Mouse (Mus musculus) cerebellum, adult 2 months (tissue): ENCODE measurements around the gene Tent2. TPM values are rescaled to one million over a fixed set of nuclear protein-coding genes. Genes with fewer than 3 reads are reported as not detected.
A peak's percentile ranks its signal among the peaks of the same experiment; 100 is the strongest.
"Not testable (repeated sequence)": the region's sequence is repeated elsewhere in the genome, so short reads cannot be mapped to it uniquely, and the experiment has no call there.

Experiments used
- DNase-seq, 2 experiments: peaks; one replicate each; pipeline ENCODE4 v3.0.0; 2021
- H3K27ac ChIP-seq: fragments of 200-500 bp; 2 replicates; pipeline ENCODE4 v1.5.1; 2012; ENCODE audit warnings: low read length, control low read depth, inconsistent platforms; ENCODE audit not compliant: insufficient read depth
- H3K27me3 ChIP-seq: fragments of 200-500 bp; 2 replicates; pipeline ENCODE4 v1.6.1; 2012; ENCODE audit warnings: inconsistent platforms, mild to moderate bottlenecking, low read length, moderate library complexity; ENCODE audit not compliant: control insufficient read depth, insufficient read depth
- H3K4me1 ChIP-seq: fragments of 200-500 bp; 2 replicates; pipeline ENCODE4 v1.6.1; 2011; ENCODE audit warnings: low read length; ENCODE audit not compliant: control insufficient read depth, insufficient read depth
- H3K4me3 ChIP-seq: fragments of 200-500 bp; replicated peaks from 2 replicates; pipeline ENCODE3; 2011; ENCODE audit warnings: mild to moderate bottlenecking, low read depth, low read length, control low read depth; ENCODE audit not compliant: insufficient read depth
- CTCF ChIP-seq: fragments of 200-500 bp; IDR thresholded peaks from 2 replicates; pipeline ENCODE4 v1.5.1; 2011; ENCODE audit warnings: low read depth, mild to moderate bottlenecking, control low read depth, low read length, moderate library complexity, borderline replicate concordance; ENCODE audit not compliant: insufficient read depth
- POLR2A ChIP-seq: fragments of 200-500 bp; IDR thresholded peaks from 2 replicates; pipeline ENCODE4 v1.6.1; 2011; ENCODE audit warnings: low read length, control low read depth, borderline replicate concordance; ENCODE audit not compliant: insufficient read depth
- WGBS: fragments of 180-500 bp; shearing (Covaris S2); methylation state at CpG from one replicate; pipeline ENCODE4 v1.1.7; 2018; 5-methylcytosine and 5-hydroxymethylcytosine counted together
- polyA plus RNA-seq: library from polyadenylated mRNA; depleted of rRNA; stranded (reverse); fragments of >200 nt; gene quantifications from 2 replicates; pipeline ENCODE4 v1.2.3, GENCODE M21; 2012

Gene Tent2
- polyA plus RNA-seq, 1 experiment = 34.1 TPM

GRCm38 (mm10) chr13:93231016-93231415, 38.8 kb upstream of the Tent2 start:
- 76% methylated on average over 4 of the region's 4 CpGs for WGBS
- DNase-seq = no peak
- Histone ChIP-seq H3K4me3 (no peak overlapping the region), H3K27me3 (no peaks in the 10 kb centered on the region), H3K27ac (no peak overlapping the region), H3K4me1 (no peaks in the 10 kb centered on the region)
- TF ChIP-seq POLR2A (no peak), CTCF (no peak)

DNA sequence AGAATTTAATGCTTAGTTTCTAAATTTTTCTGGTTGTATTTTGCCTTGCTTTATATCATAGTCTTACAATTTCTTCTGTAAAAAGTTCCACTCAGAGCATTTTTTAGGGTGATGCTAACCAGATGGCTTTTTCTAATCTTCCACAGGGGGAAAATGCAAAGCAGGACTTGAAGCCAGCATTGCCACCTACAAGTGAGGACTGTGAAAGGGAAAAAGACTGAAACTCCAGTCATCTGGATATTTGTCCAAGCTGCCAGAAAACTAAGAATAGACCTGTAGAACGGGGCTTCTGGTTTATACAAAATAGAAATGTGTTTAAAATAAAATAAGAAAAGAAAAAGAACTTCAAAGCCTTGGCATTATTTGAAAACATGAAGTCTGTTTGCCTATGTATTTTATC, 19.6 kb upstream of the Tent2 start:
- Histone ChIP-seq H3K27ac (no peak overlapping the region), H3K4me1 (no peaks in the 10 kb centered on the region), H3K27me3 (no peaks in the 10 kb centered on the region), H3K4me3 (no peak overlapping the region)
- TF ChIP-seq POLR2A (no peak), CTCF (no peak)
- DNase-seq = no peak
- WGBS = 58% methylated on average over 1 of the region's 1 CpGs

- H3K4me1 ChIP-seq = peaks cover 5% of the 10 kb centered on the region; the same call in 1 of the 2 replicates
- H3K4me3 ChIP-seq = peak overlapping the region; percentile 81
- no peak for TF ChIP-seq POLR2A
- TF ChIP-seq CTCF = no peak
- H3K27ac ChIP-seq = peak overlapping the region; percentile 72
- no peak for DNase-seq
- H3K27me3 ChIP-seq = no peaks in the 10 kb centered on the region
- 66% methylated on average over 5 of the region's 5 CpGs for WGBS
Observed at GRCm38 (mm10) chr13:93192646-93193026, 451 bp upstream of the Tent2 start.

DNA sequence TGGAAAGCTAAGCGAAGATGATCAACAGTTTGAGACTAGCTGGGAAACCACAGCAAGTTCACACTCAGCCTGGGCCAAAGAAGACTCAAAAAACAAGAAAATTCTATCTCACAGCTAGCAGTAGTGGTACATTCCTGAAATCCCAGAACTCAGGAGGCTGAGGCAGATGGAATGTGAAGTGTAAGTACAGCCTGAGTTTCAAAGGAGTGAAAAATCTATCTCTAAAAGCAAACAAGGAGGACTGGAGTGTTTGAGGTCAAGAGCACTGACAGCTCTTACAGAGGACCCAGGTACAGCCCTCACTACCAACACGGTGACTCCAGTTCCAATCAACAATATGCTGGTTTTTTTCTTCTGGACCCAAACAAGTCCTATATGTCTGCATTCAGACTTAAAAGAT, 2.8 kb downstream of the Tent2 start:
- Histone ChIP-seq H3K27me3 (no peaks in the 10 kb centered on the region), H3K4me3 (no peak overlapping the region), H3K4me1 (peaks cover 5% of the 10 kb centered on the region; the same call in 1 of the 2 replicates), H3K27ac (no peak overlapping the region)
- 85% methylated on average over 2 of the region's 2 CpGs for WGBS
- TF ChIP-seq CTCF (no peak), POLR2A (no peak)
- DNase-seq = no peak

DNA sequence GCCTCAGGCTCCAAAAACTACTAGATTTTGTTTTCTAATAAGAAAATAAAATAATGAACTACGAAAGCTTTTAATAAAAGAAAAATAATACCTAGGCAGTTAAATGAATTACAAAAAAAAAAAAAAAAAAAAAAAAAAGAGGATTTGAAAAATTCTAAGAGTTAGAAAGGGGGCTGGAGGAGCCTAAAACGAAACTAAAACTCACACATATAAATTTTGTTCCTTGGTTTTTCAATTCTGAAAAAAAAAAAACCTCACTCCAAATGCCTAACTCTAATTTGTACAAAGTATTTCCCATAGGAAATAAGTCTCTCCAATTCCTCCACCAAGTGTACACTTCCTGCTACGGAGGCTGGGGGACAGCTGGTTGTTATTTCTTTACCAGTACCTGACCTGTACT, 3.4 kb downstream of the Tent2 start:
- Histone ChIP-seq H3K4me3 (no peak overlapping the region), H3K4me1 (peaks cover 5% of the 10 kb centered on the region; the same call in 1 of the 2 replicates), H3K27me3 (no peaks in the 10 kb centered on the region), H3K27ac (no peak overlapping the region)
- DNase-seq = no peak
- TF ChIP-seq CTCF (no peak), POLR2A (no peak)
- WGBS = 91% methylated on average over 3 of the region's 3 CpGs

GRCm38 (mm10) chr13:93187792-93188191, 4.4 kb downstream of the Tent2 start:
- not testable (repeated sequence) for H3K27ac ChIP-seq, DNase-seq, H3K4me3 ChIP-seq, H3K4me1 ChIP-seq, H3K27me3 ChIP-seq
- WGBS = 97% methylated on average over 5 of the region's 5 CpGs

DNA sequence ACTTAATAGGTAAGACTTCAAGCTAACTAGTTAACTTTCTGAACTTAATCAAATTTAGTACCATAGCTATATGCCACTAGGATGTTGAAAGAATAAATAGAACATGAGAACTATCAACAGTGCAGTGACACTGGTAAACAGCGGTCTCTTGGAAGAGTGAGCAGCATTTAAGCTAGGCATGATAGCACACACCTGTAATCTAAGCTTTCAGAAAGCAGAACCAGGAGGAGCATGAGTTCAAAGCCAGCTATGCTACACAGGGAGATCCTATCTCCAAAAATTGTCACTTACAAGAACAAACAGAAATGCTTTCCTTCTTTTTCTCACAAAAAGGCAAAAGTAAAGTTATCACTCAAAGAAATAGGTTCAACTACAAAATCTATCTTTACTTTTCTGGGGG, 11.8 kb downstream of the Tent2 start:
- TF ChIP-seq CTCF = no peak
- no peak for TF ChIP-seq POLR2A
- H3K4me1 ChIP-seq = no peaks in the 10 kb centered on the region
- WGBS = 96% methylated on average over 1 of the region's 1 CpGs
- no peak overlapping the region for H3K4me3 ChIP-seq
- no peak for DNase-seq
- no peaks in the 10 kb centered on the region for H3K27me3 ChIP-seq
- no peak overlapping the region for H3K27ac ChIP-seq

DNA sequence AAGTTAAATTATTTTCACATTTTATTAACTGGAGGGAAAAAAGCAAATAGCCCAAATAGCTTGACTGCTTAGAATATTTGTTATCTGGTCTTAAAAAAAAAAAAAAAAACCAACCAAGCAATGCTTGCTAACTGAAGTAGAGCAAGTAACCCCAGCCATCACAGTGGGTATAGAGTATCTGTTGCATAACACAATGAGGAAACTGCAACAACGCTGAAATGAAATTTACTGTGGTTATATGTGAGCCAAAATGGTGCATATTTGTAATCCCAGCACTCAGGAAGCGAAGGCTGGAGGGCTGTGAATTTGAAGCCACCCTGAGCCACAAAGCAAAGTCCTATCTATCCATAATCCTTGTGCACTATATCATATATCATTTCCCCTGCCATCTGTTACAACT, 12.7 kb downstream of the Tent2 start:
- TF ChIP-seq CTCF (no peak), POLR2A (no peak)
- Histone ChIP-seq H3K4me3 (no peak overlapping the region), H3K27me3 (no peaks in the 10 kb centered on the region), H3K27ac (no peak overlapping the region), H3K4me1 (no peaks in the 10 kb centered on the region)
- WGBS = 69% methylated on average over 2 of the region's 2 CpGs
- no peak for DNase-seq

GRCm38 (mm10) chr13:93177571-93177970, 14.6 kb downstream of the Tent2 start:
- H3K4me3 ChIP-seq = no peak overlapping the region
- no peak for DNase-seq
- TF ChIP-seq CTCF (no peak), POLR2A (no peak)

More at GRCm38 (mm10) chr13:93177571-93177970, 14.6 kb downstream of the Tent2 start:
- no peaks in the 10 kb centered on the region for H3K4me1 ChIP-seq
- H3K27me3 ChIP-seq = no peaks in the 10 kb centered on the region
- H3K27ac ChIP-seq = no peak overlapping the region
